Mouse (Mus musculus) stomach, postnatal 0 days (tissue): ENCODE data around the gene Ippk.

ENCODE experiments used
- CTCF ChIP-seq: IDR thresholded peaks from 2 replicates; pipeline ENCODE4 v1.5.1; 2016; ENCODE audit warnings: antibody characterized with exemption, low read depth, mild to moderate bottlenecking, moderate library complexity
- EP300 ChIP-seq: optimal IDR thresholded peaks from 2 replicates; pipeline ENCODE3; 2016; ENCODE audit warnings: antibody characterized with exemption

- TF ChIP-seq CTCF (no peak), EP300 (no peak)
These were observed 57.9 kb downstream of the Ippk start for GRCm38 (mm10) chr13:49478851-49479374.
